Mouse (Mus musculus): ENCODE data around the gene Csrp3. TPM values are rescaled to one million over a fixed set of nuclear protein-coding genes. Genes with fewer than 3 reads are reported as not detected.
A peak's percentile ranks its signal among the peaks of the same experiment; 100 is the strongest.

The Csrp3 gene
- polyA plus RNA-seq, 1 experiment from 2014 or later, result 27.8 TPM

DNA sequence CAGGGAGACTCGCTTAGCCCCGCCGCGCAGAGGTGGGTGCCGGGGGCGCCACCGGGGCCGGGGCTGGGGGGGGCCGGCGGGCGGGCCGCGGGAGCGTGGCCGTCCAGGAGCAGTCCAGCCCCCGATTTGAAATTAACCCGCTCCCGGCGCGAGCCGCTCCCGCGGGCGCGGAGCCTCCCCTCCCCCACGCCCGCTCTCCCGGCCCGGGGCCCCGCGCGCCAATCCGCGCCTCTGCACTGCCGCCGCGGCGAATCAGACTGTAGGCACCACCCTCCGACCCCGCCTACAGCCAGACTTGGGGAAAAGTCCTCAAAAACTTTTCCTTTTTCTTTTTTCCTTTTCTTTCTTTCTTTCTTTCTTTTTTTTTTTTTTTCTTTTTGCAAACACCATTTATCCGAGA lies 33.7 kb upstream of the Csrp3 start, which contains the start of gene E2f8:
Gene E2f8, minus strand, starts transcription at position 111 of the 400 bp plus-strand sequence.
- Histone ChIP-seq H3K36me3 (peaks cover 14% of the 10 kb centered on the region; the same call in 1 of the 2 replicates), H3K27me3 (peaks cover 31% of the 10 kb centered on the region), H3K9ac (peak within 1 kb of the TSS; percentile 81), H3K9me3 (no peaks in the 10 kb centered on the region), H3K4me3 (peak within 1 kb of the TSS; percentile 82), H3K4me1 (peaks cover 43% of the 10 kb centered on the region), H3K4me2 (replicated peaks) (peak within 1 kb of the TSS; percentile 94), H3K27ac (peak within 1 kb of the TSS; percentile 87)
- WGBS, result under 1% methylated on average over 32 of the region's 41 CpGs
- peak; percentile 81 for ATAC-seq (ENCODE audit: low FRiP score, low read depth)

- Histone ChIP-seq H3K4me1 (peaks cover 43% of the 10 kb centered on the region), H3K4me3 (peak overlapping the region; percentile 82), H3K27ac (peak overlapping the region; percentile 87), H3K27me3 (peaks cover 28% of the 10 kb centered on the region), H3K4me2 (replicated peaks) (peak overlapping the region; percentile 94), H3K9me3 (no peaks in the 10 kb centered on the region), H3K9ac (peak overlapping the region; percentile 81), H3K36me3 (peaks cover 16% of the 10 kb centered on the region; the same call in 1 of the 2 replicates)
- WGBS, result under 1% methylated on average over 71 of the region's 77 CpGs
- peak; percentile 96 for ATAC-seq (ENCODE audit: low FRiP score, low read depth)
Observed at GRCm38 (mm10) chr7:48880591-48881481, 33.0 kb upstream of the Csrp3 start.

- H3K27me3 ChIP-seq, result peaks cover 20% of the 10 kb centered on the region
- ATAC-seq (ENCODE audit: low FRiP score, low read depth), result no peak
- H3K9ac ChIP-seq, result peak overlapping the region; percentile 51
- peaks cover 29% of the 10 kb centered on the region for H3K36me3 ChIP-seq
- no peak overlapping the region for H3K27ac ChIP-seq
- H3K4me3 ChIP-seq, result peak overlapping the region; percentile 30
- WGBS, result 63% methylated on average over 3 of the region's 3 CpGs
- H3K9me3 ChIP-seq, result no peaks in the 10 kb centered on the region
- H3K4me1 ChIP-seq, result peaks cover 43% of the 10 kb centered on the region
- H3K4me2 ChIP-seq (replicated peaks), result peak overlapping the region; percentile 58
Observed at GRCm38 (mm10) chr7:48879574-48879973, 31.7 kb upstream of the Csrp3 start.

GRCm38 (mm10) chr7:48877786-48878390 lies 30.1 kb upstream of the Csrp3 start:
- Histone ChIP-seq H3K9me3 (no peaks in the 10 kb centered on the region), H3K9ac (no peak overlapping the region), H3K4me3 (no peak overlapping the region), H3K4me1 (peaks cover 33% of the 10 kb centered on the region), H3K27ac (peak overlapping the region; percentile 28; the same call in 1 of the 2 replicates), H3K27me3 (peaks cover 7% of the 10 kb centered on the region), H3K4me2 (replicated peaks) (no peak overlapping the region), H3K36me3 (peaks cover 45% of the 10 kb centered on the region)
- WGBS, result 66% methylated on average over 15 of the region's 15 CpGs
- ATAC-seq (ENCODE audit: low FRiP score, low read depth), result no peak

DNA sequence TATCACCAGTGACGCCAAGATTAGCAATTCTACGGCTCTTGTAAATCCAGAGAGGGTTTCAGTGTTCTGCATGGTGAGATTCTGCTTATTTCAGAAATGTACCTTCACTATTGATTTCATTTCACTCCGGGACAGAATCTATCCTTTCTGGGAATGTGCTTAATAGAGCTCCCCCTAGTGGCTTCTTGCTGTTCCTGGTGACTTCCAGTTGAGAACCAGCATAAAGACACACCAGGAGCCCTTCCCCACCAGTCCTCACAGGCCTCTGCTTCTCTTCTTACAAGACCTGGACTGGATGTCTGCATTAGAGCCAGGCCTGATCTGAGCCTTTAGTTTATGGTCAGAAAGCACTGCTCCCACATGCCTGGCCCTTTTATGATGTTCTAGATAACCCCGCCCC lies 28.7 kb upstream of the Csrp3 start:
- Histone ChIP-seq H3K27me3 (no peaks in the 10 kb centered on the region), H3K9me3 (no peaks in the 10 kb centered on the region), H3K27ac (no peak overlapping the region), H3K9ac (no peak overlapping the region), H3K36me3 (peaks cover 58% of the 10 kb centered on the region), H3K4me2 (replicated peaks) (no peak overlapping the region), H3K4me1 (peaks cover 26% of the 10 kb centered on the region), H3K4me3 (no peak overlapping the region)
- 78% methylated on average over 4 of the region's 4 CpGs for WGBS
- no peak for ATAC-seq (ENCODE audit: low FRiP score, low read depth)

DNA sequence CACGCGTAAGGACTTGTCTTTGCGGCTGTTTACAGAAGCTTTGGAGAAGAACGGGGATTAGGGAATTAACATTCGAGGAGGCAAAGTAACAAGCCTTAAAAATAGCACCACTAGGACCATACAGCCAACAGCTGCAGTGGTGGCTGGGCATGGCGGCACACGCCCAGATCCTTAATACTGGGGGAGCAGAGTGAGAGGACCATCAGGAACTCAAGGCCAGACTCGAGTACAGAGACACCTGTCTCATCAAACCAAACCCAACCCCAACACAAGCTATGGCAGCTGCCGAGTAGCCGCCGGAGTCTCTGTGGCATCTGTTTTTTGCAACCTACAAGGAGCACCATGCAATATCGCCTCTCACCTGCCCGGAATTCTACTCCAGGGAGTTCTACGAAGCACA lies 27.3 kb upstream of the Csrp3 start:
- Histone ChIP-seq H3K4me2 (replicated peaks) (no peak overlapping the region), H3K27ac (no peak overlapping the region), H3K4me3 (no peak overlapping the region), H3K27me3 (no peaks in the 10 kb centered on the region), H3K9me3 (no peaks in the 10 kb centered on the region), H3K9ac (no peak overlapping the region), H3K36me3 (peaks cover 72% of the 10 kb centered on the region), H3K4me1 (peaks cover 23% of the 10 kb centered on the region)
- peak; percentile 61 for ATAC-seq (ENCODE audit: low FRiP score, low read depth)
- WGBS, result 90% methylated on average over 14 of the region's 14 CpGs

GRCm38 (mm10) chr7:48871292-48871691 lies 23.5 kb upstream of the Csrp3 start:
- H3K9me3 ChIP-seq, result no peaks in the 10 kb centered on the region
- H3K4me2 ChIP-seq (replicated peaks), result no peak overlapping the region
- peaks cover 94% of the 10 kb centered on the region for H3K36me3 ChIP-seq
- ATAC-seq (ENCODE audit: low FRiP score, low read depth), result no peak
- H3K9ac ChIP-seq, result no peak overlapping the region
- H3K27me3 ChIP-seq, result no peaks in the 10 kb centered on the region
- no peaks in the 10 kb centered on the region for H3K4me1 ChIP-seq
- no peak overlapping the region for H3K27ac ChIP-seq
- 94% methylated on average over 11 of the region's 11 CpGs for WGBS
- no peak overlapping the region for H3K4me3 ChIP-seq

DNA sequence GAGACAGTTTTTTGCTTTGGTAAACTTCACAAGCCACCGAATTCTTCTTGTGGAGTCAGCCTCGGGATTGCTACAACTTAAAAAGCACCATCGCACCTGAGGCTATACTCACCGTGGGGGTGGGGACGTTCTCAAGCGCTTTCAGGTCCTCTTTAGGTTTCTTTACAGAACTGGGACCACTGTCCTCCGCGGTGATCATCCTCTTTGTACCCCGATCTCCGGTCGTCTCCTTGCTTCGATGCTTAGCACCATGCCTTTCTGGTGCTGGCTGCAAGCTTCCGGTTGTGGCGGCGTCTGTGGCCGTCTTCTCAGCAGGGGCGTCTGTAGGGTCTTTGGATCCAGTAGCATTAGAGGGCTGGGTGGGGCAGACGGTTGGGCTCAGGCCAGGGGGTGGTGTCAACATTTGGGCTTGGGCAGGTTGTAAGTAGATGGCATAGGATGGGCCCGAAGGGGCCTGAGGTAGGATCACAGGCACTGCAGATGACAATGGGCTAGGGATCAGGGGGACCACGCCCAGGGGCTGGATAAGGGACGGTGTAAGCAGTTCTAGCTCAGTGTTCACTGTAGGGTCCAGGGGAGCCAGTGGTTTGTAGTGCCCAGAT lies 22.8 kb upstream of the Csrp3 start:
- H3K36me3 ChIP-seq, result peaks cover 96% of the 10 kb centered on the region
- WGBS, result 91% methylated on average over 21 of the region's 21 CpGs
- H3K4me3 ChIP-seq, result no peak overlapping the region

DNA sequence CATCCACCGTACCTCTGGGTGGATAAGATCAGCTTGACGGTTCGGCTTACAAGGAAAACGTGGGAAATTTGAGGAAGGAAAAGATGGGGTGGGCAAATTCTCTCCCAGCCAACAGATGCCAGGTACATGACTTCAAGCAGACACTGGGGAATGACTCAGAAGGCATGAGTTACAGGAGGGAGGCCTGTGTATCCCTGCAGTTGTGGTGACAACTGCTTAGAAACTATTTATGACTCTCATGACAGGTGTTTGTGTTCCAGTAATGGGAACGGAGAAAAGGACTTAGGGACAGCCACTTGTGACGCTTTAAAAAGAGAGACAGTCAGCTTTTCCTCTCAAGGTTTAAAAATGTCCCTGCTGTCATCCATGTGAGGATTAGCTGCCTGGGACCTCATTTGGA lies 22.3 kb upstream of the Csrp3 start:
- WGBS, result 76% methylated on average over 6 of the region's 6 CpGs
- H3K4me1 ChIP-seq, result no peaks in the 10 kb centered on the region
- H3K27ac ChIP-seq, result no peak overlapping the region
- ATAC-seq (ENCODE audit: low FRiP score, low read depth), result no peak
- no peak overlapping the region for H3K9ac ChIP-seq
- no peak overlapping the region for H3K4me2 ChIP-seq (replicated peaks)
- H3K27me3 ChIP-seq, result no peaks in the 10 kb centered on the region
- H3K4me3 ChIP-seq, result no peak overlapping the region
- H3K36me3 ChIP-seq, result peaks cover 96% of the 10 kb centered on the region
- no peaks in the 10 kb centered on the region for H3K9me3 ChIP-seq

More for the DNA sequence above, 22.8 kb upstream of the Csrp3 start:
- Histone ChIP-seq H3K27me3 (no peaks in the 10 kb centered on the region), H3K9me3 (no peaks in the 10 kb centered on the region), H3K9ac (no peak overlapping the region), H3K27ac (no peak overlapping the region), H3K4me1 (no peaks in the 10 kb centered on the region), H3K4me2 (replicated peaks) (no peak overlapping the region)
- ATAC-seq (ENCODE audit: low FRiP score, low read depth), result no peak

DNA sequence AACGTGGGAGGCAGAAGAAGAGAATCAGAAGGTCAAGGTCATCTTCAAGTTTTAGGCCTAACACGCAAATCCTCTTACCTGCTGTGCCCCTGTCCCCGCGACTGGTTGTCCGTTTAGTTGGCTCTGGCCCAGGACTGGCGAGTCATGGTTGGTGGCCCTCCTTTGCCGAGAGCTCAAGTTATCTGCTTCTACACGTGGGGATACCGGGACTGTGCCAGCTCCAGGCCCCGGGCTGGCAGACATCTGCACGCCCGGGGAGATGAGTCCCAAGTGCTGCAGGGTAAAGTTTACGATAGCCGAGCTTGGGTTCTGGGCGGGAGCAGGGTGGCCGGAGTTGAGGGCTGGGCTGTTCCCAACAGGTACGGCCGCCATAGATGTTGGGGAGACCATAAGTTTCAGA lies 19.7 kb upstream of the Csrp3 start:
- no peak overlapping the region for H3K4me3 ChIP-seq
- no peak overlapping the region for H3K4me2 ChIP-seq (replicated peaks)
- H3K4me1 ChIP-seq, result no peaks in the 10 kb centered on the region
- H3K36me3 ChIP-seq, result peaks cover 72% of the 10 kb centered on the region
- 93% methylated on average over 18 of the region's 18 CpGs for WGBS
- no peak overlapping the region for H3K27ac ChIP-seq
- no peaks in the 10 kb centered on the region for H3K27me3 ChIP-seq
- H3K9ac ChIP-seq, result no peak overlapping the region
- no peak for ATAC-seq (ENCODE audit: low FRiP score, low read depth)
- H3K9me3 ChIP-seq, result no peaks in the 10 kb centered on the region

DNA sequence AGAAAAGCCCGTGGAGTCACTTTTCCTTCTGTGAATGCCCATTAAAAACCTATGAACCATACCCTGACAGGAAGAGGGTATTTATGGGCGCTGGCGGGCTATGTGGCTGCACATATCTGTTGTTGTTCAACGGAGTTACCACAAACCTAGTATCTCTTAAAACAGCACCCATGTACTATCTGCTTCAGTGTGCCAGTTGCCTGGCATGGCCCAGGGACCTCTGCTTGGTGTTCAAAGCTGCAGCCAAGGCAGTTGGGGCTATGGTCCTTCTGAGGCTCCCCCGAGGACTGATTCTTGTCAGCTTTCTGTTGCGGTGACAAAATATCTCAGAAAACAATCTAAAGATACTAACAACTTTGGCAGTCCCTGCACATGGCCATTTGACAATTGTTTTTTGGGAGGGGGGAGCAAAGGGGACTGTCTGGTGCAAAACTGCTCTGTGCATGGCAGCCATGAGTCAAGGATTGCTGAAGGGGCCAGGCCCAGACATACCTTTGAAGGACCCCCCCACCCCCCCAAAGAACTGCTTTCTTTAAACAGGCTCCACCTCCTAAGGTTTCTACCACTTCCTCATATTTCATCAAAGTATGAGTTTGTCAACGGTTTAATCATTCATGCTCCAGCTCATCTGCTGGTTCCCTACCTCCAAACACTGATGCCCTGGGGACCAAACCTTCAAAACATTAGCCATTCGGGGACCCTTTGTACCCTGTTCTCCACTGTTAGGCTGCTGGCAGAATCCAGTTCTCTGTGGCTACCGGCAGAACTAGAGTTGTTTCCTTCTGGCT lies 17.0 kb upstream of the Csrp3 start:
- Histone ChIP-seq H3K9ac (no peak overlapping the region), H3K27ac (no peak overlapping the region), H3K36me3 (peaks cover 45% of the 10 kb centered on the region), H3K4me2 (replicated peaks) (no peak overlapping the region), H3K9me3 (no peaks in the 10 kb centered on the region), H3K27me3 (no peaks in the 10 kb centered on the region), H3K4me1 (no peaks in the 10 kb centered on the region), H3K4me3 (no peak overlapping the region)
- ATAC-seq (ENCODE audit: low FRiP score, low read depth), result no peak
- WGBS, result 89% methylated on average over 9 of the region's 9 CpGs

Measured in limb, embryonic 13.5 days (tissue).